Mouse (Mus musculus) hindbrain, embryonic 11.5 days (tissue): ENCODE measurements around the gene Upf1. TPM values are rescaled to one million over a fixed set of nuclear protein-coding genes. Genes with fewer than 3 reads are reported as not detected.

Experiments
- polyA plus RNA-seq: library from polyadenylated mRNA; unstranded; fragments of >200 nt; fragmentation: Nextera tagmentation; extraction: Ambion mirVana; gene quantifications from 2 replicates; pipeline ENCODE4 v1.2.1, GENCODE M21; 2014

The Upf1 gene
- polyA plus RNA-seq, 1 experiment from 2014 or later: 21.4 TPM

Other genes starting within 250 kb of the Upf1 start
- gene Ncan, start 232.4 kb downstream of the Upf1 start, polyA plus RNA-seq: 71.3 and 74.5 TPM in 2 replicates
- 16.7 and 19.2 TPM in 2 replicates for gene Nr2c2ap, start 221.9 kb downstream of the Upf1 start, polyA plus RNA-seq
- gene Rfxank, start 214.1 kb downstream of the Upf1 start, polyA plus RNA-seq: 10.9 and 14.6 TPM in 2 replicates
- 48.4 and 49.0 TPM in 2 replicates for gene Borcs8, start 213.8 kb downstream of the Upf1 start, polyA plus RNA-seq
- 0.28 and 0.32 TPM in 2 replicates for gene Mef2b, start 213.6 kb downstream of the Upf1 start, polyA plus RNA-seq
- gene Tmem161a, start 180.9 kb downstream of the Upf1 start, polyA plus RNA-seq: 22.3 and 24.3 TPM in 2 replicates
- gene Slc25a42, start 141.0 kb downstream of the Upf1 start, polyA plus RNA-seq: 1.5 and 2.0 TPM in 2 replicates
- 46.5 and 46.8 TPM in 2 replicates for gene Sugp2, start 119.1 kb downstream of the Upf1 start, polyA plus RNA-seq
- gene Armc6, start 118.8 kb downstream of the Upf1 start, polyA plus RNA-seq: 34.0 and 37.5 TPM in 2 replicates
- gene Homer3, start 70.5 kb downstream of the Upf1 start, polyA plus RNA-seq: 50.4 and 51.6 TPM in 2 replicates
- 43.3 and 50.1 TPM in 2 replicates for gene Ddx49, start 50.8 kb downstream of the Upf1 start, polyA plus RNA-seq
- gene Cope, start 50.8 kb downstream of the Upf1 start, polyA plus RNA-seq: 268 and 278 TPM in 2 replicates
- 5.7 and 6.2 TPM in 2 replicates for gene Cers1, start 37.5 kb downstream of the Upf1 start, polyA plus RNA-seq
- 1.3 TPM in 2 replicates for gene Gdf1, start 23.5 kb downstream of the Upf1 start, polyA plus RNA-seq
- 0.08 and 0.11 TPM in 2 replicates for gene Comp, start 20.3 kb upstream of the Upf1 start, polyA plus RNA-seq
- 13.6 and 14.2 TPM in 2 replicates for gene Crtc1, start 86.3 kb upstream of the Upf1 start, polyA plus RNA-seq
- 11.1 and 12.8 TPM in 2 replicates for gene Klhl26, start 123.7 kb upstream of the Upf1 start, polyA plus RNA-seq
- gene Tmem59l, start 134.1 kb upstream of the Upf1 start, polyA plus RNA-seq: 15.6 and 19.6 TPM in 2 replicates
- gene Crlf1, start 139.9 kb upstream of the Upf1 start, polyA plus RNA-seq: 2.4 and 6.6 TPM in 2 replicates
- gene Rex1bd, start 153.5 kb upstream of the Upf1 start, polyA plus RNA-seq: 129 and 136 TPM in 2 replicates
- 814 and 839 TPM in 2 replicates for gene Uba52, start 157.5 kb upstream of the Upf1 start, polyA plus RNA-seq
- gene Fkbp8, start 174.4 kb upstream of the Upf1 start, polyA plus RNA-seq: 226 and 243 TPM in 2 replicates
- gene Kxd1, start 174.7 kb upstream of the Upf1 start, polyA plus RNA-seq: 48.3 and 52.6 TPM in 2 replicates
- gene Ell, start 186.2 kb upstream of the Upf1 start, polyA plus RNA-seq: 15.4 and 16.5 TPM in 2 replicates
- gene Isyna1, start 241.1 kb upstream of the Upf1 start, polyA plus RNA-seq: 57.9 and 65.1 TPM in 2 replicates